Mouse (Mus musculus): ENCODE measurements around the gene Rhbdf2.
"Not testable (repeated sequence)": the region's sequence is repeated elsewhere in the genome, so short reads cannot be mapped to it uniquely, and the experiment has no call there.

Gene Rhbdf2

GRCm38 (mm10) chr11:116619561-116619960 is 7.3 kb downstream of the Rhbdf2 start:
- no peak for DNase-seq (ENCODE audit: low spot score in 2 of 2)

GRCm38 (mm10) chr11:116619156-116619555 is 7.7 kb downstream of the Rhbdf2 start:
- no peak for DNase-seq (ENCODE audit: low spot score in 2 of 2)

GRCm38 (mm10) chr11:116618666-116619065 is 8.2 kb downstream of the Rhbdf2 start:
- no peak for DNase-seq (ENCODE audit: low spot score in 2 of 2)

- peak in 1 of 2 experiments; percentile 14 for DNase-seq (ENCODE audit: low spot score in 2 of 2)
These were observed 9.2 kb downstream of the Rhbdf2 start for GRCm38 (mm10) chr11:116617641-116618040.

- DNase-seq (ENCODE audit: low spot score in 2 of 2): no peak
These were observed 10.2 kb downstream of the Rhbdf2 start for GRCm38 (mm10) chr11:116616438-116617118.

GRCm38 (mm10) chr11:116615735-116616437 is 10.9 kb downstream of the Rhbdf2 start:
- no peak for DNase-seq (ENCODE audit: low spot score in 2 of 2)

GRCm38 (mm10) chr11:116613234-116613633 is 13.6 kb downstream of the Rhbdf2 start:
- DNase-seq (ENCODE audit: low spot score in 2 of 2): no peak

GRCm38 (mm10) chr11:116612554-116612953 is 14.3 kb downstream of the Rhbdf2 start:
- no peak for DNase-seq (ENCODE audit: low spot score in 2 of 2)

GRCm38 (mm10) chr11:116611883-116612282 is 14.9 kb downstream of the Rhbdf2 start:
- DNase-seq (ENCODE audit: low spot score in 2 of 2): no peak

- DNase-seq (ENCODE audit: low spot score in 2 of 2): not testable (repeated sequence)
These were observed 15.7 kb downstream of the Rhbdf2 start for GRCm38 (mm10) chr11:116611168-116611567.

GRCm38 (mm10) chr11:116609965-116610630 is 16.7 kb downstream of the Rhbdf2 start:
- no peak for DNase-seq (ENCODE audit: low spot score in 2 of 2)

GRCm38 (mm10) chr11:116607717-116608116 is 19.1 kb downstream of the Rhbdf2 start:
- no peak for DNase-seq (ENCODE audit: low spot score in 2 of 2)

- DNase-seq (ENCODE audit: low spot score in 2 of 2): no peak
These were observed 22.7 kb downstream of the Rhbdf2 start for GRCm38 (mm10) chr11:116604097-116604496.

- DNase-seq (ENCODE audit: low spot score in 2 of 2): no peak
These were observed 23.5 kb downstream of the Rhbdf2 start for GRCm38 (mm10) chr11:116603339-116603738.

GRCm38 (mm10) chr11:116602043-116602442 is 24.8 kb downstream of the Rhbdf2 start:
- DNase-seq (ENCODE audit: low spot score in 2 of 2): no peak

GRCm38 (mm10) chr11:116601166-116601565 is 25.7 kb downstream of the Rhbdf2 start:
- no peak for DNase-seq (ENCODE audit: low spot score in 2 of 2)

- no peak for DNase-seq (ENCODE audit: low spot score in 2 of 2)
These were observed 27.6 kb downstream of the Rhbdf2 start for GRCm38 (mm10) chr11:116599230-116599629.

GRCm38 (mm10) chr11:116598193-116598592 is 28.6 kb downstream of the Rhbdf2 start:
- no peak for DNase-seq (ENCODE audit: low spot score in 2 of 2)

GRCm38 (mm10) chr11:116596766-116597165 is 30.1 kb downstream of the Rhbdf2 start:
- DNase-seq (ENCODE audit: low spot score in 2 of 2): no peak

- DNase-seq (ENCODE audit: low spot score in 2 of 2): no peak
These were observed 33.5 kb downstream of the Rhbdf2 start for GRCm38 (mm10) chr11:116593345-116593744.

- DNase-seq (ENCODE audit: low spot score in 2 of 2): peak; percentile 97 to 98
These were observed 34.4 kb downstream of the Rhbdf2 start for GRCm38 (mm10) chr11:116592428-116592827.

GRCm38 (mm10) chr11:116591621-116592020 is 35.2 kb downstream of the Rhbdf2 start:
- DNase-seq (ENCODE audit: low spot score in 2 of 2): no peak

GRCm38 (mm10) chr11:116589574-116589973 is 37.2 kb downstream of the Rhbdf2 start:
- no peak for DNase-seq (ENCODE audit: low spot score in 2 of 2)
